Mouse (Mus musculus): Measurements from ENCODE around the gene Cep97. TPM values are rescaled to one million over a fixed set of nuclear protein-coding genes. Genes with fewer than 3 reads are reported as not detected.

Gene Cep97
- polyA plus RNA-seq, 1 experiment = 0.26 TPM

DNA sequence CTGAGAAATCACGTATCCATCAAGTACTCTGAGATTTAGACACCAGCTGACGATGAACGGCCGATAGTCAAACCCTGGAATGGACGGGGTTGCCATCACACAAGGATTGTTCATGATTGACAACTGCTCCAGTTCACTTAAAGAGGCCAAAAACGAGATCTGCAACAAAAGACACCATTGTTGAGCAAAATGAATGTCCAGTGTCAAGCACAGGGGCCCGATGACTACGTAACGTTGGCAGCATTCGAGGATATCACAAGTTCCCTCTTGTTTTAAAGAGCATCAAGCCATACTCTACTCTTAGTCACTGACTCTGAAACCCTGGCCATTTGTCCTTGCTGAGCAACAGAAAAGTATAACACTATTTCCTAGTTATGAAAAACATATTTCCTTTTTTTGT is 12.6 kb downstream of the Cep97 start:
- no peaks in the 10 kb centered on the region for H3K27me3 ChIP-seq (ENCODE audit: control insufficient read depth)
- no peak for TF ChIP-seq TAL1 (IDR thresholded peaks at IDR 0.05; ENCODE audit: low read length)
- no peaks in the 10 kb centered on the region for H3K9me3 ChIP-seq (ENCODE audit: control insufficient read depth, low read length)
- H3K4me3 ChIP-seq (replicated peaks) = no peak overlapping the region
- H3K4me1 ChIP-seq (ENCODE audit: control insufficient read depth) = peaks cover 18% of the 10 kb centered on the region
- H3K36me3 ChIP-seq (ENCODE audit: control insufficient read depth) = peaks cover 61% of the 10 kb centered on the region

DNA sequence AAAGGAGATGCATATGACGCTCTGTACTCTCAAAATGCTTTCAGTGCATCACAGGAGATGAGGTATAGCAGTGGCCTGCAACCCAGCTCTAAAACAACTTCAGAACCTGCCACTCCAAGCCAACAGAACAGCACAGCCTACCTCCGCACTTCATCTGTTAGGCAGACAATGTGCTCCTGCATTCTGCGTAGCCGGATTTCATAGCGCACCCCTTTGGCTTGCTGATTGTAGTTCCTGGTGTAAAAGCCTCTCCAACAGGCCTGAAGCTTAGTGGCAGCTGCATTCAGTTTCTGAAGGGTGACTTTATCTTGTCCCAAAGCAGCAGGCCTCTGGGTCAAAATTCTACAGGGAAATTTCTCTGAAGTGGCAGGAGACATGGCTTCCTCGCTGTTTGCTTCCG is 19.9 kb downstream of the Cep97 start:
- Histone ChIP-seq H3K27me3 (ENCODE audit: control insufficient read depth) (no peaks in the 10 kb centered on the region), H3K4me3 (replicated peaks) (no peak overlapping the region), H3K4me1 (ENCODE audit: control insufficient read depth) (no peaks in the 10 kb centered on the region), H3K9me3 (ENCODE audit: control insufficient read depth, low read length) (no peaks in the 10 kb centered on the region), H3K36me3 (ENCODE audit: control insufficient read depth) (peaks cover 62% of the 10 kb centered on the region)
- TF ChIP-seq TAL1 (IDR thresholded peaks at IDR 0.05; ENCODE audit: low read length) (no peak), GATA1 (IDR thresholded peaks at IDR 0.05; ENCODE audit: low read length) (no peak)

DNA sequence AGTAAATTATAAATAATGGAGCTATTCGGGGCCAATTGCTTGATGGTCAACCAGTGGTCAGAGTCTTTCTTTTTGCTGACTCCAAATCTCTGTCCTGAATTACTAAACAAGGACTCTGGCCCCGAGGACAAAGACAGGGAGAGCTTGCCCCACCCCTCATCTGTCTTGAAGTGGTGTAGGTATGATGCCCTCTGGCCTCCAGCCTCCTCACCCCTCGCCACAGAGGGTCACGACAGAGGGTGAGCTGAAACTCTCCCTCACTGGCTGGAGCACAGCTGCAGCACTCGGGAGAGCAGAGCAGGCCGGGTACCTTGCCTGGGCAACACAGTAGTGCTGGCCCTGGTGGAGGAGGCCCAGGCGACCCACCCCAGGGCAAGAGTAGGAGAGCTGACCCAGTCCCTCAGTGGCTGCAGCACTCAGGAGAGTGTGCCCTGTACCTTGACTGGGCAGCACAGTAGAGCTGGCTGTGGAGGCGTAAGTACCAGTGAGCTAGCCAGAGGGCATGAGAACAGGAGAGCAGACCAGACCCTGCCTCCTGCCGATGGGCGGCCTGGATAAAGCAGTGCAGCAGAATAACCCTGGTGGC is 24.4 kb downstream of the Cep97 start:
- TF ChIP-seq GATA1 (IDR thresholded peaks at IDR 0.05; ENCODE audit: low read length) (no peak), TAL1 (IDR thresholded peaks at IDR 0.05; ENCODE audit: low read length) (no peak)
- Histone ChIP-seq H3K4me3 (replicated peaks) (no peak overlapping the region), H3K27me3 (ENCODE audit: control insufficient read depth) (no peaks in the 10 kb centered on the region), H3K9me3 (ENCODE audit: control insufficient read depth, low read length) (no peaks in the 10 kb centered on the region), H3K4me1 (ENCODE audit: control insufficient read depth) (no peaks in the 10 kb centered on the region), H3K36me3 (ENCODE audit: control insufficient read depth) (peaks cover 56% of the 10 kb centered on the region)

DNA sequence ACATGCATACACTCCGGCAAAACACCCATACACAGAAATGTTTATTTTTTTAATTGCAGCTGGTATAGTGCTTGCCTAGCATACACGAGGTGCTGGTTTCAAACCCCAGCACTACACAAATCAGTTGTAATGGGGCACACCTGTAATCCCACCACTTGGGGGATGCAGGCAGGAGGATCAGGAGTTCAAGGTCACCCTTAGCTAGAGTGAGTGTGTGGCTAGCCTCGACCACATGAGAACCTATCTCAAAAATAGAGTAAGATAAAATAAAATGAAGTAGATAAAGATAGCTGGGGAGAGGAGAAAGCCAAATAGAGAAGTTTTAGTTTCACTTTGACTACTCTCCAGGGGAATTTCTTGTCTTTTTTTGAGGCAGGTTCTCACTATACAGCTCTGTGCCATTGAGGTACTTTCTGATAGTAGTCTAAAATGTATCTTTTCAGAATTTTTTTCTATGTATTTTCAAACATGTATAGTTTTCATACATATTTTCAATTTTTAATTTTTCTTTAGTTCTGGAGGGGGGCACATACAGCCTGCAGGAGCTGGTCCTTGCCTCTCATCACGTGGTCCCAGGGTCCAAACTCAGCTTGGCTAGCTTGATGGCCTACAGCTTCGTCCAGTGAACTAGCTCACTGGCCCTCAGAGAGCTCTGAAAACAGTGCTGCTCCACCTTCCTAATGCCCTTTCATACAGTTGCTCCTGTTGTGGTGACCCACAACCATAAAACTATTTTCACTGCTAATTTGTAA is 27.6 kb downstream of the Cep97 start:
- peaks cover 52% of the 10 kb centered on the region for H3K36me3 ChIP-seq (ENCODE audit: control insufficient read depth)
- H3K4me1 ChIP-seq (ENCODE audit: control insufficient read depth) = no peaks in the 10 kb centered on the region
- no peaks in the 10 kb centered on the region for H3K9me3 ChIP-seq (ENCODE audit: control insufficient read depth, low read length)
- H3K4me3 ChIP-seq (replicated peaks) = no peak overlapping the region
- TF ChIP-seq GATA1 (IDR thresholded peaks at IDR 0.05; ENCODE audit: low read length) = no peak
- TF ChIP-seq TAL1 (IDR thresholded peaks at IDR 0.05; ENCODE audit: low read length) = no peak
- no peaks in the 10 kb centered on the region for H3K27me3 ChIP-seq (ENCODE audit: control insufficient read depth)

DNA sequence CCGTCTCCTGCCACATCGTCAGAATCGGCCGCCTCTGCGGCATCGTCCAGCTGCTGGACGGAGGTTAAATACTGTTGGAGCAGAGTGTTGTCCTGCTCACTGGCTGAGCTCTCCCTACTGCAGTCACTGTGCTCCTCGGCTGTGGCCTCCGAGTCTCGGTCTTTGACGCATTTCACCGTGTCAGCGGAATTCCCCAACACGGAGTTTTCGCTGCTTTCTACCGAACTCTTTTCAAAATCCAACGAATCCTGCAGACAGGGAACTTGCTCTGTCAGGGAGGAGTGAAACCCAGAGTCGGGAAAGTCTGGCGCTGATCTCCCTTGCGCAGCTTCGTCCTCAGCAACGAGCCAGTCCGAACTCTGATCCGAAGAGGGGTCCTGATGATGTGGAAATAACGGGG is 29.3 kb downstream of the Cep97 start:
- H3K36me3 ChIP-seq (ENCODE audit: control insufficient read depth) = peaks cover 42% of the 10 kb centered on the region
- no peak for TF ChIP-seq TAL1 (IDR thresholded peaks at IDR 0.05; ENCODE audit: low read length)
- TF ChIP-seq GATA1 (IDR thresholded peaks at IDR 0.05; ENCODE audit: low read length) = no peak
- no peak overlapping the region for H3K4me3 ChIP-seq (replicated peaks)

DNA sequence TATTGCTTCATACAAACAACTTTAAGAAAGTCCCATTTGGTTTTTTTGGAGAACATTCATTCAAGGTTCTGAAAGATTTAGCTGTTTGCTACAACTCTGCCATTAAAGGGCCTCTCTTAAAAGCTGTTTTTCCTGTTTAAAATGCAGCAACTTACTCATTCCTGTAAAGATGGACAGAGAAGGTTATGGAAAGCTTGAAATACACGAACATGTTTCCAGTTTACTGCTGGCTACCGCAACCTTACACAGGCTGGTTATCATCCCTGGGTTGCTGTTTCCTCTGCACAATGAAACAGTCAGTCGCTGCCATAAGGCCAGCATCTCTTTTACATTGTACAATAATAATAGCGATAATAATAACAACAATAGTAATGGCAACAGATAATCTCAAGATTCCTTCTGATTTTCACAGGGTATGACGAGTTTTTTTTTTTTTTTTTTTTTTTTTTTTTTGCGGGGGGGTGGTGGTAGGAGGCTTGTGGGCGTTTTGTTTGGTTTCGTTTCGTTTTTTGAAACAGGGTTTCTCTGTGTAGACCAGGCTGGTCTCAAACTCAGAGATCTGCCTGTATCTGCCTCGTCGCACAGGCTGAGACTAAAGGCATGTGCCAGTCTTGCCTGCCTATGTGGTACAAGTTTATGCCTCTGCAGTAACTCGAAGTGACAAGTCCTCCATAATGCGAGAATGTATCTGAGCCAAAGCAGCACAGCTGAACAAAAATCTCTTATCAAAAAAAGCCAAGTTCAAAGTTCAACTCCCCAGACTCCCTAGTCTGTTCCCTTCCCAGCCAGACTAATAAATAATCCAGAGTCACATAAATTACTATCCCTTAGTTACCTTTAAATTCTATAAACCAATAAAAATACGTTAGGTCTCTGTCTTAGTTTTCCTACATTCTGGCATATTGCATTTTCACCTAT is 32.6 kb downstream of the Cep97 start:
- no peak overlapping the region for H3K4me3 ChIP-seq (replicated peaks)
- peaks cover 3% of the 10 kb centered on the region for H3K4me1 ChIP-seq (ENCODE audit: control insufficient read depth)
- no peaks in the 10 kb centered on the region for H3K27me3 ChIP-seq (ENCODE audit: control insufficient read depth)
- H3K36me3 ChIP-seq (ENCODE audit: control insufficient read depth) = peaks cover 31% of the 10 kb centered on the region
- no peaks in the 10 kb centered on the region for H3K9me3 ChIP-seq (ENCODE audit: control insufficient read depth, low read length)
- TF ChIP-seq TAL1 (IDR thresholded peaks at IDR 0.05; ENCODE audit: low read length) (no peak), GATA1 (IDR thresholded peaks at IDR 0.05; ENCODE audit: low read length) (no peak)

More for the DNA sequence above, 29.3 kb downstream of the Cep97 start:
- no peaks in the 10 kb centered on the region for H3K27me3 ChIP-seq (ENCODE audit: control insufficient read depth)
- H3K9me3 ChIP-seq (ENCODE audit: control insufficient read depth, low read length) = no peaks in the 10 kb centered on the region
- H3K4me1 ChIP-seq (ENCODE audit: control insufficient read depth) = no peaks in the 10 kb centered on the region

DNA sequence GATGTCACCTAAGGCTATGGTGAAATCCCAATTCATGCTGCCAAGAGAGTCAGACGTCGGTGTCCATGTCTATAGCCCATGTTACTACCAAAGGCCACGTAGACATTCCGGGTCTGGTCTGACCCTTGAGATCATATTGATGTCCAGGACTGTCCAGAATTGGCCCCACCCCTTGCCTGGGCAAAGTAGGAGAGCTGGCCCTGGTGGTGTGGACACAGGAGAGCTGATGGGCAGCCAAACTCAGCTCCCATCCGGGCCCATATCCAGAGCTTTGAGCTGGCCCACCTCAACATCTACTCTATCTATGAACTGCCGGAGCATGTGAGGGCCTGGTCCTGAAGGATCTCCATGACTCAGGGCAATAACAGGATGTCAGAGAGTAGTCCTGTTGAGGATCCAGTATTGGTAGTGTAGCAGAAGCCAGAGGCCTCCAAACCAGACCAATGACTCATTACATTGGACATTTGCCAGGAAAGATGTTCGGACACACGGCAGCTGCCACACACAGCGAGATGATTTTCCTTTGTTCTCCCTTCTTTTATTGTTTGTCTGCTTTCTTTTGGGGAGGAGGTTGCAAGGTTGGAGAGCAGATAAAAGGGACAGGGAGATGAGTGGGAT is 36.2 kb downstream of the Cep97 start:
- H3K36me3 ChIP-seq (ENCODE audit: control insufficient read depth) = peaks cover 2% of the 10 kb centered on the region
- H3K4me1 ChIP-seq (ENCODE audit: control insufficient read depth) = peaks cover 33% of the 10 kb centered on the region
- TF ChIP-seq GATA1 (IDR thresholded peaks at IDR 0.05; ENCODE audit: low read length) (no peak), TAL1 (IDR thresholded peaks at IDR 0.05; ENCODE audit: low read length) (no peak)
- H3K27me3 ChIP-seq (ENCODE audit: control insufficient read depth) = no peaks in the 10 kb centered on the region
- no peak overlapping the region for H3K4me3 ChIP-seq (replicated peaks)
- H3K9me3 ChIP-seq (ENCODE audit: control insufficient read depth, low read length) = no peaks in the 10 kb centered on the region

DNA sequence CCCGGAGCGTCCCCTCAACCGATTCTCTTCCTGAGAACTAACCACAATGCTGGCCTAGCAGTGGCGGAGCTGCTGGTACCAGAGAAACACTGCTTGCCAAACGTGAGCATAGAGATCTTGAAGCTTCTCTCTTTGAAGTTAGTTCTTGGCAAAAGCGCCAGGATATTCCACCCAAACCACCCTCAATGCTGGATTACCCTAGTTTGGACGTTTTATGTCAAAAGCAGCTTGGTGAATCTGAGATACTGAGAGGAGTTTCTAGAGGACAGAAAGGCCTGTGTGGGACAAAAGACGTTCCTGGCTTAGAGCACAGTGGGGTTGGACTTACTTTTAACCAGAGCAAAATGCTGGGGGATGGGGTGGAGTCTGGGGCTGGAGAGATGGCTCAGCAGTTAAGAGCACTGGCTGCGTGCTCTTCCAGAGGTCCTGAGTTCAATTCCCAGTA is 39.0 kb downstream of the Cep97 start:
- H3K4me1 ChIP-seq (ENCODE audit: control insufficient read depth) = peaks cover 50% of the 10 kb centered on the region
- no peak for TF ChIP-seq TAL1 (IDR thresholded peaks at IDR 0.05; ENCODE audit: low read length)
- no peak for TF ChIP-seq GATA1 (IDR thresholded peaks at IDR 0.05; ENCODE audit: low read length)
- no peaks in the 10 kb centered on the region for H3K9me3 ChIP-seq (ENCODE audit: control insufficient read depth, low read length)
- no peaks in the 10 kb centered on the region for H3K27me3 ChIP-seq (ENCODE audit: control insufficient read depth)
- peaks cover 3% of the 10 kb centered on the region; the same call in 1 of the 2 replicates for H3K36me3 ChIP-seq (ENCODE audit: control insufficient read depth)
- peak overlapping the region; percentile 87 for H3K4me3 ChIP-seq (replicated peaks)
